Mouse (Mus musculus) monocyte, adult 59 days (primary cell): ENCODE data around the gene Esx1. TPM values are rescaled to one million over a fixed set of nuclear protein-coding genes. Genes with fewer than 3 reads are reported as not detected.

Experiments
- total RNA-seq, 2 experiments: library from RNA; stranded (reverse); gene quantifications; one replicate each; pipeline ENCODE4 v1.2.4; 2023

Gene Esx1
- total RNA-seq = not detected

DNA sequence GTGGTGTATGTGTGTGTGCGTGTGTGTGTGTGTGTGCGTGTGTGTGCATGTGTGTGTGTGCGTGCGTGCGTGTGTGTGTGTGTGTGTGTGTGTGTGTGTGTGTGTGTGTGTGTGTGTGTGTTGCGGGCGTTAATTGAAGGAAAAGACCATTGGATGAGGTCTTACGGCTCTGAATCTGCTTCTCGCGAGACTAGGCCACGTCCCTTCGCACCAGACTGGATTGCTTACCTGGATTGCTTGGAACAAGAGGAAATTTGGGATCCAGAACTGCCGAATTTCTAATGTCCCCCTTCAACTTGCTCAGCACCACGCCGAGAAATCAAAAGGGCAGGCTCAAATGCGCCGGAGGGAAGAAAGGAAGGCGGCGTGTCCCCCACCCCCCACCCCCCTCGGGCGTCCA lies at the start of gene Esx1:
Gene Esx1, minus strand, starts transcription at position 366 of the 400 bp plus-strand sequence.

Other genes starting within 250 kb of the Esx1 start
- gene H2bfm, start 194.8 kb downstream of the Esx1 start, total RNA-seq = not detected
- 1 to 10 TPM in 1 of 2 experiments, not detected in 1; 3.8 TPM for gene Tmsb15b2, start 146.6 kb downstream of the Esx1 start, total RNA-seq
- not detected for gene Tmsb15l, start 145.2 kb downstream of the Esx1 start, total RNA-seq
- not detected for gene Tmsb15b1, start 145.2 kb downstream of the Esx1 start, total RNA-seq
- under 1 TPM in 1 of 2 experiments, not detected in 1; 0.24 TPM for gene Zcchc18, start 128.9 kb downstream of the Esx1 start, total RNA-seq
- gene Slc25a53, start 83.8 kb downstream of the Esx1 start, total RNA-seq = 1 to 10 TPM; 7.7 to 7.8 TPM
- gene Fam199x, start 72.5 kb downstream of the Esx1 start, total RNA-seq = 1 to 10 TPM; 5.0 to 5.7 TPM